Mouse (Mus musculus): Measurements from ENCODE around the gene Iqcj. TPM values are rescaled to one million over a fixed set of nuclear protein-coding genes. Genes with fewer than 3 reads are reported as not detected.

The Iqcj gene
- polyA plus RNA-seq, 1 experiment from 2014 or later, result not detected

GRCm38 (mm10) chr3:67918098-67918497, 26.1 kb downstream of the Iqcj start:
- no peaks in the 10 kb centered on the region for H3K9me3 ChIP-seq (replicated peaks)
- no peaks in the 10 kb centered on the region for H3K4me1 ChIP-seq (replicated peaks)
- no peak overlapping the region for H3K4me3 ChIP-seq (replicated peaks)
- no peak overlapping the region for H3K4me2 ChIP-seq
- H3K27me3 ChIP-seq, result no peaks in the 10 kb centered on the region
- no peak overlapping the region for H3K9ac ChIP-seq
- WGBS (ENCODE audit: insufficient replicate concordance), result 48% methylated on average over 3 of the region's 3 CpGs
- H3K27ac ChIP-seq (replicated peaks), result no peak overlapping the region
- no peak for ATAC-seq (ENCODE audit: insufficient read depth)
- H3K36me3 ChIP-seq (replicated peaks), result no peaks in the 10 kb centered on the region

- H3K4me1 ChIP-seq (replicated peaks), result no peaks in the 10 kb centered on the region
- no peaks in the 10 kb centered on the region for H3K27me3 ChIP-seq
- no peak overlapping the region for H3K4me3 ChIP-seq (replicated peaks)
- 57% methylated on average over 8 of the region's 8 CpGs for WGBS (ENCODE audit: insufficient replicate concordance)
- no peak overlapping the region for H3K9ac ChIP-seq
- H3K27ac ChIP-seq (replicated peaks), result no peak overlapping the region
- no peak overlapping the region for H3K4me2 ChIP-seq
- no peak for ATAC-seq (ENCODE audit: insufficient read depth)
- no peaks in the 10 kb centered on the region for H3K36me3 ChIP-seq (replicated peaks)
- no peaks in the 10 kb centered on the region for H3K9me3 ChIP-seq (replicated peaks)
These were observed 26.7 kb downstream of the Iqcj start for GRCm38 (mm10) chr3:67918634-67919259.

- H3K36me3 ChIP-seq (replicated peaks), result no peaks in the 10 kb centered on the region
- ATAC-seq (ENCODE audit: insufficient read depth), result no peak
- no peaks in the 10 kb centered on the region for H3K9me3 ChIP-seq (replicated peaks)
- no peak overlapping the region for H3K4me3 ChIP-seq (replicated peaks)
- H3K27me3 ChIP-seq, result no peaks in the 10 kb centered on the region
- WGBS (ENCODE audit: insufficient replicate concordance), result 44% methylated on average over 4 of the region's 4 CpGs
- H3K9ac ChIP-seq, result no peak overlapping the region
- H3K4me2 ChIP-seq, result no peak overlapping the region
- H3K4me1 ChIP-seq (replicated peaks), result no peaks in the 10 kb centered on the region
- no peak overlapping the region for H3K27ac ChIP-seq (replicated peaks)
These were observed 31.1 kb downstream of the Iqcj start for GRCm38 (mm10) chr3:67923095-67923494.

- no peak for ATAC-seq (ENCODE audit: insufficient read depth)
- no peak overlapping the region for H3K27ac ChIP-seq (replicated peaks)
- H3K4me1 ChIP-seq (replicated peaks), result no peaks in the 10 kb centered on the region
- H3K9ac ChIP-seq, result no peak overlapping the region
- H3K27me3 ChIP-seq, result no peaks in the 10 kb centered on the region
- no peak overlapping the region for H3K4me3 ChIP-seq (replicated peaks)
- H3K36me3 ChIP-seq (replicated peaks), result no peaks in the 10 kb centered on the region
- 15% methylated on average over 2 of the region's 2 CpGs for WGBS (ENCODE audit: insufficient replicate concordance)
- H3K4me2 ChIP-seq, result no peak overlapping the region
- H3K9me3 ChIP-seq (replicated peaks), result no peaks in the 10 kb centered on the region
These were observed 33.4 kb downstream of the Iqcj start for GRCm38 (mm10) chr3:67925453-67925852.

GRCm38 (mm10) chr3:67930424-67931133, 38.6 kb downstream of the Iqcj start:
- 62% methylated on average over 10 of the region's 10 CpGs for WGBS (ENCODE audit: insufficient replicate concordance)
- H3K4me3 ChIP-seq (replicated peaks), result no peak overlapping the region
- no peak overlapping the region for H3K9ac ChIP-seq
- H3K27ac ChIP-seq (replicated peaks), result no peak overlapping the region
- H3K4me2 ChIP-seq, result no peak overlapping the region
- no peaks in the 10 kb centered on the region for H3K9me3 ChIP-seq (replicated peaks)
- no peaks in the 10 kb centered on the region for H3K36me3 ChIP-seq (replicated peaks)
- H3K27me3 ChIP-seq, result no peaks in the 10 kb centered on the region
- no peaks in the 10 kb centered on the region for H3K4me1 ChIP-seq (replicated peaks)
- ATAC-seq (ENCODE audit: insufficient read depth), result no peak

- WGBS (ENCODE audit: insufficient replicate concordance), result 71% methylated on average over 8 of the region's 8 CpGs
- Histone ChIP-seq H3K4me2 (no peak overlapping the region), H3K9ac (no peak overlapping the region), H3K36me3 (replicated peaks) (no peaks in the 10 kb centered on the region), H3K4me3 (replicated peaks) (no peak overlapping the region), H3K9me3 (replicated peaks) (no peaks in the 10 kb centered on the region), H3K4me1 (replicated peaks) (no peaks in the 10 kb centered on the region), H3K27me3 (no peaks in the 10 kb centered on the region), H3K27ac (replicated peaks) (no peak overlapping the region)
- no peak for ATAC-seq (ENCODE audit: insufficient read depth)
These were observed 39.2 kb downstream of the Iqcj start for GRCm38 (mm10) chr3:67931181-67931580.

GRCm38 (mm10) chr3:67931914-67932313, 39.9 kb downstream of the Iqcj start:
- no peaks in the 10 kb centered on the region for H3K36me3 ChIP-seq (replicated peaks)
- no peak overlapping the region for H3K27ac ChIP-seq (replicated peaks)
- no peaks in the 10 kb centered on the region for H3K4me1 ChIP-seq (replicated peaks)
- H3K4me2 ChIP-seq, result no peak overlapping the region
- WGBS (ENCODE audit: insufficient replicate concordance), result 38% methylated on average over 3 of the region's 3 CpGs
- H3K9ac ChIP-seq, result no peak overlapping the region
- no peaks in the 10 kb centered on the region for H3K9me3 ChIP-seq (replicated peaks)
- H3K27me3 ChIP-seq, result no peaks in the 10 kb centered on the region
- no peak for ATAC-seq (ENCODE audit: insufficient read depth)
- no peak overlapping the region for H3K4me3 ChIP-seq (replicated peaks)

- WGBS (ENCODE audit: insufficient replicate concordance), result 40% methylated on average over 3 of the region's 3 CpGs
- no peak overlapping the region for H3K9ac ChIP-seq
- no peak overlapping the region for H3K4me2 ChIP-seq
- H3K4me1 ChIP-seq (replicated peaks), result no peaks in the 10 kb centered on the region
- H3K27me3 ChIP-seq, result no peaks in the 10 kb centered on the region
- no peak overlapping the region for H3K27ac ChIP-seq (replicated peaks)
- no peaks in the 10 kb centered on the region for H3K9me3 ChIP-seq (replicated peaks)
- H3K36me3 ChIP-seq (replicated peaks), result no peaks in the 10 kb centered on the region
- no peak overlapping the region for H3K4me3 ChIP-seq (replicated peaks)
- no peak for ATAC-seq (ENCODE audit: insufficient read depth)
These were observed 43.8 kb downstream of the Iqcj start for GRCm38 (mm10) chr3:67935829-67936228.

- Histone ChIP-seq H3K9ac (no peak overlapping the region), H3K27ac (replicated peaks) (no peak overlapping the region), H3K36me3 (replicated peaks) (no peaks in the 10 kb centered on the region), H3K27me3 (no peaks in the 10 kb centered on the region), H3K9me3 (replicated peaks) (no peaks in the 10 kb centered on the region), H3K4me3 (replicated peaks) (no peak overlapping the region), H3K4me2 (no peak overlapping the region), H3K4me1 (replicated peaks) (no peaks in the 10 kb centered on the region)
- 51% methylated on average over 2 of the region's 2 CpGs for WGBS (ENCODE audit: insufficient replicate concordance)
- no peak for ATAC-seq (ENCODE audit: insufficient read depth)
These were observed 55.0 kb downstream of the Iqcj start for GRCm38 (mm10) chr3:67947000-67947399.

GRCm38 (mm10) chr3:67952517-67952940, 60.5 kb downstream of the Iqcj start:
- ATAC-seq (ENCODE audit: insufficient read depth), result no peak
- H3K4me3 ChIP-seq (replicated peaks), result no peak overlapping the region
- H3K9me3 ChIP-seq (replicated peaks), result no peaks in the 10 kb centered on the region
- H3K4me1 ChIP-seq (replicated peaks), result no peaks in the 10 kb centered on the region
- no peak overlapping the region for H3K4me2 ChIP-seq
- WGBS (ENCODE audit: insufficient replicate concordance), result 44% methylated on average over 5 of the region's 5 CpGs
- no peaks in the 10 kb centered on the region for H3K27me3 ChIP-seq
- H3K36me3 ChIP-seq (replicated peaks), result no peaks in the 10 kb centered on the region
- no peak overlapping the region for H3K27ac ChIP-seq (replicated peaks)
- H3K9ac ChIP-seq, result no peak overlapping the region

GRCm38 (mm10) chr3:67954459-67955065, 62.5 kb downstream of the Iqcj start:
- Histone ChIP-seq H3K36me3 (replicated peaks) (no peaks in the 10 kb centered on the region), H3K4me1 (replicated peaks) (no peaks in the 10 kb centered on the region), H3K9me3 (replicated peaks) (no peaks in the 10 kb centered on the region), H3K9ac (no peak overlapping the region), H3K4me2 (no peak overlapping the region), H3K4me3 (replicated peaks) (no peak overlapping the region), H3K27me3 (no peaks in the 10 kb centered on the region), H3K27ac (replicated peaks) (no peak overlapping the region)
- no peak for ATAC-seq (ENCODE audit: insufficient read depth)
- 27% methylated on average over 5 of the region's 5 CpGs for WGBS (ENCODE audit: insufficient replicate concordance)
